19 mouse cellular contexts compared by ENCODE assay signal in genomic region chr9:119780901-119781300, GRCm38 (mm10). TPM values are rescaled to one million over a fixed set of nuclear protein-coding genes. Genes with fewer than 3 reads are reported as not detected.
"Had no signal": no experiment of that assay in that cellular context is flagged by ENCODE, and none has a peak within 500 bp of the region (broad histone marks: within the 10 kb centered on the region; RNA-seq: fewer than 3 reads in every experiment).

No protein-coding gene starts in this region.

- DNase-seq: lung, adult 18-20 months; lung, embryonic 14.5 days; lung, postnatal 10 days; lung, postnatal 4 days; right cerebral cortex, adult 18-20 months; right cerebral cortex, postnatal 25 days; right cerebral cortex, postnatal 4 days; spleen, adult 18-20 months; thymus, adult 18-20 months; thymus, postnatal 14 days; thymus, postnatal 36 days had no signal

- H3K27ac ChIP-seq: midbrain, embryonic 10.5 days; midbrain, embryonic 13.5 days; midbrain, embryonic 15.5 days; neural tube, embryonic 13.5 days; neural tube, embryonic 15.5 days had no signal

- H3K27me3 ChIP-seq: midbrain, embryonic 13.5 days; midbrain, embryonic 15.5 days; neural tube, embryonic 13.5 days; neural tube, embryonic 15.5 days had no signal

- H3K4me2 ChIP-seq: lung, embryonic 14.5 days; midbrain, embryonic 13.5 days; midbrain, embryonic 15.5 days; neural tube, embryonic 13.5 days; neural tube, embryonic 15.5 days had no signal

- ATAC-seq: midbrain, embryonic 13.5 days; midbrain, embryonic 15.5 days had no signal

- H3K4me1 ChIP-seq: midbrain, embryonic 10.5 days; midbrain, embryonic 13.5 days; midbrain, embryonic 15.5 days had no signal

- H3K9me3 ChIP-seq: midbrain, embryonic 10.5 days; midbrain, embryonic 13.5 days; midbrain, embryonic 15.5 days; neural tube, embryonic 13.5 days; neural tube, embryonic 15.5 days had no signal

- H3K4me3 ChIP-seq: midbrain, embryonic 10.5 days; midbrain, embryonic 13.5 days; midbrain, embryonic 15.5 days; myocyte; neural tube, embryonic 13.5 days; neural tube, embryonic 15.5 days had no signal

- H3K9ac ChIP-seq: lung, embryonic 14.5 days; midbrain, embryonic 13.5 days; midbrain, embryonic 15.5 days; neural tube, embryonic 13.5 days; neural tube, embryonic 15.5 days had no signal

- H3K36me3 ChIP-seq: midbrain, embryonic 10.5 days; midbrain, embryonic 13.5 days; midbrain, embryonic 15.5 days; neural tube, embryonic 13.5 days; neural tube, embryonic 15.5 days had no signal

RNA-seq across cellular contexts. Expression of gene Scn11a, which starts 44.4 kb away (rescaled TPM):
- polyA plus RNA-seq: neural tube, embryonic 11.5 days; stomach, embryonic 14.5 days had no signal
